Mouse (Mus musculus) left cerebral cortex, adult 11 months (tissue): ENCODE results near the gene Gm21969.

Source experiments
- DNase-seq: peaks from one replicate; pipeline ENCODE4 v3.0.0; 2022; ENCODE audit warnings: low spot score

Gene Gm21969

DNA sequence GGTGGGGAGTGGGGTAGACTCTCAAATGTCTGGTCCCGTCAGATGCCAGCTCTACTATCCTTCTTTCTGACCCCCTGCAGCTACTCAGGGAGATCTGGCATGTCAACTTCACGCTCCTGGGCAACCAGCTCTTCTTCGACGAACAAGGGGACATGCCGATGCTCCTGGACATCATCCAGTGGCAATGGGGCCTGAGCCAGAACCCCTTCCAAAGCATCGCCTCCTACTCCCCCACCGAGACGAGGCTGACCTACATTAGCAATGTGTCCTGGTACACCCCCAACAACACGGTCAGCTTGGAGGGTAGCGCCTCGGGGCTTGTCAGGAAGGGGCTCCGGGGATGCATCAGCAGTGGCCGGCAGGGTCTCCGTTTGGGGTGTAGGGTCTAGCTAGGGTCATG, 58.9 kb downstream of the Gm21969 start:
- no peak for DNase-seq

DNA sequence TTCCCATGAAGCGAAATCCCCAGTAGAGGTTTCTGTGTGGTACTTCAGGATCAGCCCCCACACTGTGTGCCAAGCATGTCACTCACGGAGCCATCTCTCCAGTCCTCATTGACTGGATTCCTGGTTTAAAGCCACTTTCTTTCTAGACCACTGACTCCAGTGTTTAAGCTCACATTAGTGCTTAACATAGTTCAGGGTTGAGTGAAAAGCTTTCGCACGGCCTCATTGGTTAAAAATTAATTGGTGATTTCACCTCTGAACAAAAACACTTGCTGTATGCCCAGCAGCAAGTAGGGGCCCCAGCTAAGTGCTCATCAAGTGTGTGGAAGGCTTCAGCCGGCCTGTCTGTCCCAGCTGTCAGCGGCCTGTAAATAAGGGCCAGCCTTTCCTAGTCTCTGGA, 64.6 kb downstream of the Gm21969 start:
- DNase-seq = no peak

DNA sequence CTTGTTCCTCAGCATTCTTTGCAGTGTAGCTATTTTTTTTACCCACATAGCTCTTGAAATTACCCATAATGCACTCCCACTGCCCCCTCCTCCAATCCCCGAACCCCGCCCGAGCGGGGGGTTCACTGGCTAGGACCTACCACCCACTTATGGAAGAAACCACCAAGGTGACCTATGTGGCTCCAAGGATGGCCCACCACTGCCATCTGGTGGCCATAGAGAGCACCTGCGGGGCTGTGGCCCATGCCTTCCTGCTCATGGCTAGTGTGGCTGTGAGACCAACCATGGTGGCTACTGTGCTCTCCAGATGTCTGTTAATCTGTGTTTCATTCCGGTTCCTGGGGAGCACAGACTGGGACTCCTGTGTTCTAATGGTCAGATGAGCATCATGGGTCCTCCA, 66.9 kb downstream of the Gm21969 start:
- DNase-seq = peak; percentile 31

DNA sequence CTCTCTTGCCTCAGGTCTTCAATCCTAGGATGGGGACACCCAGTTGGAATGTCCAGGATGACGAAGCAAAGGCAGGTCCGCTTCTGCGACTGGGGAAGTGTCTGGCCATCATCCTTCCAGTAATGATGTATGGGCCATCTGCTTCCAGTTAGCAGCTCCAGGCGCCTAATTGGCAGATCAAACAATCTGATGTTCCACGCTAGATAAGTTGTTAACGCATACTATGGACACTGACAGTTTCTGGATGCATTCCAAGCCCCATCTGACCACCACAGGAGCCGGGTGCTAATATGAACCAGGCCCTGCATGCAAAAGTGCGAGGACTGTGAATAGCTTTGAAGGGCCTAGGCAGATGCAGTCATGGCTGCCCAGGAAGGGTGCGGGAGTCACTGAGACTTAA, 72.7 kb downstream of the Gm21969 start:
- DNase-seq = no peak

DNA sequence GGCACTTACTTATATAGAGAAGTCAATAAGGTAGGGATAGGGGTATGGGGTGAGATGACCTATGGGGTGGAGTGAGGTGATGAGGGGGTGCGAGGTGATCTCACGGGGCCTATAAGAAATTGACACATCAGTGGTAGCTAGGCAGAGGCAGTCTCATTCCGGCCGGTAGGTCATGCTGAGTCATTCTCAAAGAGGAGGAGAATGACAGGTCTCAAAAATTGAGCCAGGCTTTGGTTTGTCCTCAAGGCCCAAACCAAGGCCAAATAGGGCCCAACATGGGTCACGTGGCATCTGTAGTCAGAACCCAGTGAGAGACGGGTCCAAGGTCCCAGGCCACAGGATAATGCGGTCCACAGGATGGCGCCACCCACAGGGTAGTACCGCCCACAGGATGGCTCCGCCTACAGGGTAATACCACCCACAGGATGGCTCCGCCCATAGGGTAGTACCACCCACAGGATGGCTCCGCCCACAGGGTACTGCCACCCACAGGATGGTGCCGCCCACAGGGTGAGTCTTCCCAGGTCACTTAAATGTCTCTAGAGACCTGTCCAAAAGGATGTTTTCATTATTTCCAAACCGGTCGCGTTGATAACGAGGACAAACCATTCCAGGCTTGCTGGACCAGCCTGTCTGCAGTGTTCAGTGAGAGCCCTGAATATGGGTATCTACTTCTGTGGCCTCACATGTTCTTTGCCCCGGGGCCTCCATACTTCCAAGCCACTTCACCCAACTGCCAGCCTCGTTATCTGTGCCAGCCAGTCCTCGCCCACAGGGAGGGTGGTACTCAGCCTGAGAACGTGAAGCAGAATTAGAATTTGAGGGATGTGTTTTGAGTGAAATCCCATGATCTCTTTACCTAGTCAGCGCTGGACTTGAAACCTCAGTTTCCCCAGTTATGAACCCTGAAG, 81.0 kb downstream of the Gm21969 start:
- no peak for DNase-seq

DNA sequence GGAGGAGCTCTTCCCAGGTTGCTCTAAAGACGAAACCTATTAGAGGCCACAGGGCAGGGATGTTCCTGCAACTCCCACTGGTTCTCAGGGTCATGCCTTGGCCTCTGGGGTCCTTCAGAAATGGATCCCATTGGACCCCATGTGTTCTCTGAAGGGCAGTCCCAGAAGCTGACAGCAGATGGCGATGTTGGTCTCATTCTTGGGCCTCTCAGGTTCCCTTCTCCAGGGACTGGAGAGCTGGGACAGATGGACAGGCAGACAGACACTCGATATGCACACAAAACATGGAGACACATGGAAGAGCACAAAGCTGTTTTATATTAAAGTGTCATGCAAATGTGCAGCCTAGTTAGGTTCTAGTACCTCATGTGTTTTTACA, 81.6 kb downstream of the Gm21969 start:
- DNase-seq = peak; percentile 18

DNA sequence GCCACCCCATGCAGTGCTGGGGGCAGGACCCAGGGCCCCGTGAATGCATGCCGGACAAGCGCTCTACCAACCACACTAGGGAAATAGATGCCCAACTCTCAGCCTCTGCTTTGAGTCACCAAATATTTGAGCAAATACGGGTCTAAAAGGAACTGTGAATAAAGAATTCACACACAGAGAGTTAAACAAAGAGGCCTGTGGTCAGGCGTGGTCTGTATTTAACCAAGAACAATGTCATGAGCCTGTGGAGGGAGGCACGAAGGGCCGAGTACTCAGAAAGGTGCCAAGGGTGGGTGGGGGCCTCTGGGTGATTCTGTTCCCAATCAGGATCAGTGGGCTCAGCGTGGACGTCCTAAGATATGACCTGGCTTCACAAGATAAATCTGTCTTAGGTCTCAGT, 85.1 kb downstream of the Gm21969 start:
- DNase-seq = no peak

DNA sequence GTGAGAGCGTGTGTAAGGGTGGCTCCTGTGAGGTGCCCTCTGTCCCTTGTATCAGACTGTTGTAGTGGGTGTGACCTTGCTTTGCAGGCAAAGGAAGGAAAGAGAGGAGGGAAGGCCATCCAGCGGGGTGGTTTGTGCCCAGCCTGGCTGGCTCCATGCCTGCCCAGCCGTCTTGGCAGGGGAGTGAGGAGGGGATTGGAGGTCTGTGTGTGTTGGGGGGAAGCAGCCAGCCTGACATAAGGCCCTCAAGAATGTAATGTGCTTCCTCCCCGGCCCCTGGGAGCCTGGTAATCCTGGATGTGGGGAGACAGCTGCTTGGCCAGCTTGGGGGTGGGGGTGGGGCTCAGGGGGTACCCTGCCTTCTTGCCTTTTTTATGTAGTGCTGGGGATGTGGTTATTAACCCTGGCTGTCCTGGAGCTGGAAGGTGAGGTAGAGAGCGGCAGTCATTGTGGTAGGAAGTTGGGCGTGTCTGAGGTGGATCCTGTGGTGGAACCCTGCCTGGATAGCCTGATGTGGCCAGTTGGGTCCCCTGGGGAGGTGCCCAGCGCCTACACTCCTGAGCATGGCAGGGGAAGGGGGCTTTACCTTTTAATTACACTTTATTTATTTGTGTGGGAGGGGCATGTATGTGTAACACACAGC, 86.8 kb downstream of the Gm21969 start:
- no peak for DNase-seq

DNA sequence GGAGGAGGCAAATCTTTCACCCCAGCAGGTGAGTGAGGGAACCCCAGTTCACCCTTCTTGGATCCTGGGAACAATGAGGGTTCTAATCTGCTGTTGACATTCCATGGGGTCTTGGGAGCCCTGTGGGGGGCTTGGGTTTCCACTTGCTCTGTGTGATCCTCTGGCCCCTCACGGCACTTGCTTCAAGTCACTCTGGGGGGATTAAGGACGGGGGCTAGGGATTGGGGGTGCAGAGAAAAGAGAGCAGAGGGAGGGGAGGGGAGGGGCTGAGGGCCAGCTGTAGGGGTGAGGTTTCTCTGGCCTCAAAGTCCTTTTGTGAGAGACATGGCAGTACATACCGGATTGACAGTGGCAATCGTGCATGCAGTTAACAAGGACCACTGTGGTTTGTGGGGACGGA, 90.3 kb downstream of the Gm21969 start:
- no peak for DNase-seq

DNA sequence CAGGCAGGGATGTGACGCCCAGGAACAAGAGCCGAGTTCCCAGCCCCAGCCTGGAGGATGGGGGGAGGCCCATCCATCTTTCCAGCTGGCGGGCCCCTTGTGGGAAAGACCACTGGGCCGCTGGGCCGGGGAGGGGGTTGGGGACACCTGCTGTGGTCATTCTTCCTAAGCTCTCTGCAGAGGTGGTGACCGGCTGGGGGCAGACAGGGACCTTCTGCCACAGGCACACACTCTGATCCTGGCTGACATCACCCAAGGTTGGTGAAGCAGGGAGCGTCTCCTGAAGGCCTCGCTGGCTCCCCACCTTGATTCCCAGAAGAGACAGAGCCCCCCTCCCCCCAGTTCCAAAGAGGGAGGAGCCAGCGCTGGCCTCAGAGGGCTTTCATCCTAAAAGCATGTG, 94.8 kb downstream of the Gm21969 start:
- DNase-seq = no peak

DNA sequence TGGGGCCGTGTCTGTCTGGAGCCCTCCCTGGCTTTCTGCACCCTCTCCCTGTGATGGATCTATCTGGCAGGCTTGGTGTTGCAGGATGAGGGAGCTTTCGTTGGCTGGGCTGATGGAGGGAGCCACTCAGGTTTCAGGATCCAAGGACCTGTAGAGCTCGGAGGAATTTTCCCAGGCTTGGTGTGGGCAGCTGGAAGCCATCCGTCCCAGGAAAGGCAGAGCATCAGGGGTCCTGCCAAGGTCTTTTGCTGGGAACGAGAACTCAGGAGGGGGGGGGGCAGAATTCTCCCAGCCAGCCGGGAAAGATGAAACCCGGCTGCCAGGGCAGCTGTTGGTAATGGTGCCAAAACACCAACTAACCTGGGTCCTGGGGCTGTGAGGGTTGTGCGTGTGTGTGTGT, 95.6 kb downstream of the Gm21969 start:
- no peak for DNase-seq

DNA sequence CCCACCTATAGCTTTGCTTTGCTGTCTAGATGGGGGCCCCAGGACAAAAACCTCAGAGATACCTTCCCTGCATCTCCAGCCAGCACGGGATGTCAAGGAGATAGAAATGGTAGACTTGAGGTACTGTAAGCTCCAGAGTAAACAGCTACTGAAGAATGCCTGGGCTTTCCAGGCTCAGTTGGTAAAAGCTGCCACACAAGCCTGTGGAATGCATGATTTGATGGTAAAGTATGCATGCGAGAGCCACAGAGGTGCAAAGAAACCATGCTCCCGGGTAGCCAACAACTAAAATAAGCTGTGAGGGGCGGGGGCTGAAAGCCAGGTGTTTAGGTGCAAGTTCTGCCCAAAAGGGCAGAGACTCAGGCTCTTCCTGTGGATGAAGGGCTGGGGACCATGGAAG, 99.9 kb downstream of the Gm21969 start:
- no peak for DNase-seq

DNA sequence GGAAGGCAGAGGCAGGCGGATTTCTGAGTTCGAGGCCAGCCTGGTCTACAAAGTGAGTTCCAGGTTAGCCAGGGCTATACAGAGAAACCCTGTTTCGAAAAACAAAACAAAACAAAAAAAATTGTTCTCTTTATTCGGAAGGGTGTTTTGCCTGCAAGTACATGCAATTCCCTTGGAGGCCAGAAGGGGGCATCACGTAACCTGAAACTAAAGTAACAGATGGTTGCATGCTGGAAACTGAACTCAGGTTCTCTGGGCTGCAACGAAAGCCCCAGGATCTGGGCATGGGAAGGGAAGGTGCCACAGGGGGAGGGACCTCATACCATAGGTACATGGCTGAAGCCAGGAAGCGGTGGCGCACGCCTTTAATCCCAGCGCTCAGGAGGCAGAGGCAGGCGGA, 100.5 kb downstream of the Gm21969 start:
- DNase-seq = no peak

DNA sequence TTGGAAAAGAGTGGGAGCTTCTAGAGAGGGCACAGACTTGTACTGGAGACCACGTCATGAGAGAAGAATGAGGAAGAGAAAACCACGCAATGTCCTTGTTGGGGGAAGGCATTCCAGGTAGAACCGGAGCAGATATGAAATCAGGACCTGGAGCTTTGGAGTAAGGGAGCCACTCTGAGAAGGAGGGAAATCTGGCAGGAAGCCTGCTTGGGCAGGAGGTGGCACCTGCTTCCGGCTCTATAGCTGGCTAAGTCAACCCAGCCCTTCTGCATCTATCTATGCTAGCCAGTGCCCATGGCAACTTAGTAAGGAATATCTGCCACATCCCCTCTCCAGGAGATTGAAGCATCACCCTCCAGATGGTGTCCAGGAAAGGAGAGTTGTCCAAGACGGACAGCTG, 103.0 kb downstream of the Gm21969 start:
- DNase-seq = no peak

DNA sequence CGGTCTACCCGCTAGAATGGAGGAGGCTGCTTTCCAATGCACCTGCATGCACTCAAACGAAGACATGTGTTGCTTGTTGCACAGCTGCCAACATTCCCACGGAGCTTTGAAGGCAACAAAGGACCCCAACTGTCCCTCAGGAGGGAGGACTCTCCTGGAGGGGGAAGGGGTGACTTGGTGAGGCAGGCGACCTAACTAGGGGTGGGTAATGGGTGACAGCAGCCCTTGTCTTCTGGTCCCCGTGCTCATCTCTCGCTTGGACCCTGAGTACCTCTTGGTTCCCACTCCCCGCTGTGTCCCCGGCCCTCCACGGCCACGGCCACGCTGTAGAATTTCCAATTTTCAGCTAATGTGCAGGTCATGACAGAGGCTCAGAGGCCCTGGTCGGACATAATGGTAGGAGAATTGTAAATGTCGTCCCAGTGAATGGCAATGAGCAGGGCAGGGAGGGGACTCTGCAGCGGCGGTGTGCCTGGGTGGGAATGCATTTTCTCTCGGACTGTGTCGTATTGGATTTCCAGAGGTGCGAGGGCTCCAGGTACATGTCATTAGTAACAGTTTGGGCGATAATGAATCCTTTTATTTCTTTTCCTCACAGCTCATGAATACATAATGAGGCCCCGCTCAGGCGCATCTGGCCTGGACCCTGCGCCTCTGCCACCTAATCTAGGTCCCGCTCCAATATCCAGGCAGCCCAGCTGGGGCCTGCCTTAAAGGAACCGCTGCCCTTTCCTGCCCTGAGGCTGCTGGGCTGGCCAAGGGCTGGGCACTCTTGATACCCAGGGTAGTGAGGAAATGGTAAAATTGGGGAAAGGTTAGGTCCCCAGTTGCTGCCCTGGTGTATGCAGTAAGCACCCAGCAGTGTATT, 107.7 kb downstream of the Gm21969 start:
- no peak for DNase-seq
